Mouse (Mus musculus) lung, adult 2 months (tissue): ENCODE results near the gene Nufip2. TPM values are rescaled to one million over a fixed set of nuclear protein-coding genes. Genes with fewer than 3 reads are reported as not detected.
A peak's percentile ranks its signal among the peaks of the same experiment; 100 is the strongest.
"Not testable (repeated sequence)": the region's sequence is repeated elsewhere in the genome, so short reads cannot be mapped to it uniquely, and the experiment has no call there.

Experiments used
- DNase-seq: peaks from one replicate; pipeline ENCODE4 v3.0.0; 2022
- H3K4me1 ChIP-seq: fragments of 200-500 bp; 2 replicates; pipeline ENCODE4 v1.6.1; 2011; ENCODE audit warnings: low read length; ENCODE audit not compliant: control insufficient read depth, insufficient read depth
- H3K4me3 ChIP-seq: fragments of 200-500 bp; replicated peaks from 2 replicates; pipeline ENCODE3; 2011; ENCODE audit warnings: low read depth, mild to moderate bottlenecking, control low read depth, low read length; ENCODE audit errors: extremely low read depth
- CTCF ChIP-seq: fragments of 200-500 bp; IDR thresholded peaks from 2 replicates; pipeline ENCODE4 v1.5.1; 2011; ENCODE audit warnings: mild to moderate bottlenecking, low read length, control low read depth; ENCODE audit not compliant: insufficient read depth
- POLR2A ChIP-seq: fragments of 200-500 bp; IDR thresholded peaks from 2 replicates; pipeline ENCODE4 v1.6.1; 2011; ENCODE audit warnings: low read depth, mild to moderate bottlenecking, control low read depth, low read length, borderline replicate concordance; ENCODE audit errors: extremely low read depth
- WGBS: fragments of 180-500 bp; shearing (Covaris S2); methylation state at CpG from one replicate; pipeline ENCODE4 v1.1.7; 2018; 5-methylcytosine and 5-hydroxymethylcytosine counted together
- polyA plus RNA-seq: library from polyadenylated mRNA; depleted of rRNA; stranded (reverse); fragments of >200 nt; gene quantifications from 2 replicates; pipeline ENCODE4 v1.2.3, GENCODE M21; 2012

Gene Nufip2
- polyA plus RNA-seq, 1 experiment, result 11.6 TPM

DNA sequence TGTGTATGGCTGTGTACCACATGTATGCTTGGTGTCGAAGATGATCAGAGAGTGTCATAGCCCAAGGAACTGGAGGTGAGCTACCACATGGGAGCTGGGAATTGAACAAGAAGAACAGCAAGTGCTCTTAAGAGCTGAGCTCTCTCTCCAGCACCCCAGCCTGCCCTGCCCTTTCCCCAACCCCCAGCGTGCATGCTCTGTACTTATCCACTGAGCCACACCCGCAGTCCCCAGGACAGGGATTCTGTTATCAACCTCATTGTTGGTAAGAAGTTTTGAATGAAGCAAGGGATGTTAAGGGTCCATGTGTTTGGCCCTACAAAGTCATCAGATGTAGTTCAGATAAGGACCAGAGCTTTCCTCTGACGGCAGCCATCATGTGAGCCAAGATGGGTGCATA, 60.7 kb downstream of the Nufip2 start:
- Histone ChIP-seq H3K4me3 (no peak overlapping the region), H3K4me1 (no peaks in the 10 kb centered on the region)
- 75% methylated on average over 4 of the region's 4 CpGs for WGBS
- DNase-seq, result no peak
- no peak for TF ChIP-seq CTCF
- TF ChIP-seq POLR2A, result no peak

DNA sequence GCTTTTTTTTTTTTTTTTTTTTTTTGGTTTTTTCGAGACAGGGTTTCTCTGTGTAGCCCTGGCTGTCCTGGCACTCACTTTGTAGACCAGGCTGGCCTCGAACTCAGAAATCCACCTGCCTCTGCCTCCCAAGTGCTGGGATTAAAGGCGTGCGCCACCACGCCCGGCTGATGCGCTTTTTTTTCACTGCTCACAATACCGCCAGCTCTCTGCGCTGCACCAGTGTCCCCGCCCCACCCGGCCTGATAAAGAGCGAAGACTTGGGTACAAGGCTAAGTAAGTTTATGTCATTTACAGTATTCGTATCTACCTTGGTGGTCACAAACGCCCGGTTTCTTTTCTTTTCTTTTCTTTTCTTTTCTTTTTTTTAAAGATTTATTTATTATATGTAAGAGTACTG, 61.1 kb downstream of the Nufip2 start:
- not testable (repeated sequence) for DNase-seq, H3K4me3 ChIP-seq, H3K4me1 ChIP-seq
- WGBS, result 92% methylated on average over 14 of the region's 15 CpGs

- WGBS, result 77% methylated on average over 5 of the region's 5 CpGs
- Histone ChIP-seq H3K4me3 (no peak overlapping the region), H3K4me1 (no peaks in the 10 kb centered on the region)
- no peak for DNase-seq
- TF ChIP-seq POLR2A (no peak), CTCF (no peak)
These were observed 63.0 kb downstream of the Nufip2 start for GRCm38 (mm10) chr11:77748996-77749395.

DNA sequence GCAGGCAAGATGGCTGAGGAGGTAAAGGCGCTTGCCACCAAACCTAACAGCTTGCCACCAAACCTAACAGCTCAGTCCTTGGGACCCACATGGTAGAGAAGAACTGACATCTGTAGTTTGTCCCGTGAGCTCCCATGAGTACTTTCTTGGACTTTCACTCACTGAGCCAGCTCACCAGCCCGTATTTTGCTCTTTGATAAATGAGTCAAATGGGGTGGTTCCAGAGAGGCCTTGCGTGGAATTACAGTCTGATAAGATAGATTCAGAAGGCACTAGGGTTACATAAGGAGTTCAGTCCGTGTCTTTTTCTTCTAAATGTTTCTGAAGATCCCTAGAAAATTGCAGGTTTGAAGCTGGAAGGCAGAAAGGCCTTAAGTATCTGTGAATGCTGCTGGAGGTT, 66.6 kb downstream of the Nufip2 start:
- H3K4me3 ChIP-seq, result no peak overlapping the region
- TF ChIP-seq CTCF (no peak), POLR2A (no peak)
- H3K4me1 ChIP-seq, result no peaks in the 10 kb centered on the region
- WGBS, result 77% methylated on average over 5 of the region's 5 CpGs
- no peak for DNase-seq

GRCm38 (mm10) chr11:77753469-77753868, 67.5 kb downstream of the Nufip2 start:
- no peak for DNase-seq

GRCm38 (mm10) chr11:77760031-77760430, 74.1 kb downstream of the Nufip2 start:
- WGBS, result 84% methylated on average over 4 of the region's 4 CpGs
- TF ChIP-seq CTCF, result no peak
- no peak for TF ChIP-seq POLR2A
- peaks cover 7% of the 10 kb centered on the region; the same call in 1 of the 2 replicates for H3K4me1 ChIP-seq
- no peak overlapping the region for H3K4me3 ChIP-seq
- DNase-seq, result no peak

More at GRCm38 (mm10) chr11:77753469-77753868, 67.5 kb downstream of the Nufip2 start:
- 85% methylated on average over 3 of the region's 3 CpGs for WGBS
- no peak overlapping the region for H3K4me3 ChIP-seq
- TF ChIP-seq POLR2A (no peak), CTCF (no peak)
- no peaks in the 10 kb centered on the region for H3K4me1 ChIP-seq

- WGBS, result 2% methylated on average over 79 of the region's 79 CpGs
These were observed 77.1 kb downstream of the Nufip2 start, which contains the start of gene Myo18a for GRCm38 (mm10) chr11:77762783-77763672. TSS of gene Myo18a (plus strand) at chr11:77763246.

GRCm38 (mm10) chr11:77763673-77764340, 77.9 kb downstream of the Nufip2 start:
- DNase-seq, result peak; percentile 78
- Histone ChIP-seq H3K4me1 (peaks cover 23% of the 10 kb centered on the region), H3K4me3 (peak overlapping the region; percentile 76)
- WGBS, result 9% methylated on average over 26 of the region's 26 CpGs
- TF ChIP-seq CTCF (no peak), POLR2A (peak; percentile 47; the same call in 1 of the 2 replicates)

More at GRCm38 (mm10) chr11:77762783-77763672, 77.1 kb downstream of the Nufip2 start, which contains the start of gene Myo18a:
- no peak for TF ChIP-seq POLR2A
- no peak for TF ChIP-seq CTCF
- DNase-seq, result peak; percentile 88
- H3K4me1 ChIP-seq, result peaks cover 23% of the 10 kb centered on the region
- H3K4me3 ChIP-seq, result peak within 1 kb of the TSS; percentile 76

- 32% methylated on average over 9 of the region's 9 CpGs for whole genome bisulfite sequencing
- peak; percentile 42 for DNase-seq
- Histone ChIP-seq H3K4me1 (peaks cover 25% of the 10 kb centered on the region), H3K4me3 (peak overlapping the region; percentile 21)
- TF ChIP-seq POLR2A (no peak), CTCF (no peak)
These were observed 78.9 kb downstream of the Nufip2 start for GRCm38 (mm10) chr11:77764694-77765458.
